Mouse (Mus musculus) embryonic facial prominence, embryonic 11.5 days (tissue): Measurements from ENCODE around the gene Cntrl. TPM values are rescaled to one million over a fixed set of nuclear protein-coding genes. Genes with fewer than 3 reads are reported as not detected.
A peak's percentile ranks its signal among the peaks of the same experiment; 100 is the strongest.

Experiments
- ATAC-seq: fragments of 200-750 bp; cut with Nextera tagmentation; replicated peaks from 2 replicates; pipeline ENCODE4 v1.8.0; 2017; ENCODE audit warnings: low read depth; ENCODE audit not compliant: insufficient number of reproducible peaks, low FRiP score, low TSS enrichment
- DNase-seq: peaks from one replicate; pipeline ENCODE4 v3.0.0-alpha.2; 2015; ENCODE audit warnings: low spot score
- H3K27ac ChIP-seq: fragments of 300-500 bp; sonication (generic); replicated peaks from 2 replicates; pipeline ENCODE4 v1.5.1; 2014; ENCODE audit warnings: mild to moderate bottlenecking, low read depth, low read length, control low read depth
- H3K27me3 ChIP-seq: fragments of 300-500 bp; sonication (generic); 2 replicates; pipeline ENCODE4 v1.6.1; 2014; ENCODE audit warnings: mild to moderate bottlenecking, low read length, moderate library complexity, mixed read lengths; ENCODE audit not compliant: control insufficient read depth, insufficient read depth
- H3K36me3 ChIP-seq: fragments of 300-500 bp; sonication (generic); replicated peaks from 2 replicates; pipeline ENCODE4 v1.6.1; 2014; ENCODE audit warnings: low read depth, mild to moderate bottlenecking, low read length, moderate library complexity, mixed read lengths; ENCODE audit not compliant: control insufficient read depth, insufficient read depth
- H3K4me1 ChIP-seq: fragments of 300-500 bp; sonication (generic); 2 replicates; pipeline ENCODE4 v1.6.1; 2014; ENCODE audit warnings: low read length, mixed read lengths; ENCODE audit not compliant: control insufficient read depth, insufficient read depth
- H3K4me2 ChIP-seq: fragments of 300-500 bp; sonication (generic); 2 replicates; pipeline ENCODE4 v1.6.1; 2014; ENCODE audit warnings: low read depth, mild to moderate bottlenecking, control low read depth, low read length, moderate library complexity
- H3K4me3 ChIP-seq: fragments of 300-500 bp; sonication (generic); 2 replicates; pipeline ENCODE4 v1.5.1; 2014; ENCODE audit warnings: low read depth, low read length, control low read depth
- H3K9ac ChIP-seq: fragments of 300-500 bp; sonication (generic); replicated peaks from 2 replicates; pipeline ENCODE4 v1.6.1; 2014; ENCODE audit warnings: mild to moderate bottlenecking, control low read depth, low read length
- H3K9me3 ChIP-seq: fragments of 300-500 bp; sonication (generic); replicated peaks from 2 replicates; pipeline ENCODE4 v1.6.1; 2016; ENCODE audit warnings: mild to moderate bottlenecking, low read length, inconsistent platforms, mixed read lengths; ENCODE audit not compliant: control insufficient read depth
- WGBS: fragments of 180-500 bp; shearing (Covaris S2); extraction: QIAGEN DNeasy Blood & Tissue Kit; methylation state at CpG from one replicate; pipeline ENCODE4 v1.1.7; 2014; 5-methylcytosine and 5-hydroxymethylcytosine counted together
- polyA plus RNA-seq: library from polyadenylated mRNA; unstranded; fragments of >200 nt; fragmentation: Nextera tagmentation; extraction: Ambion mirVana; gene quantifications from 2 replicates; pipeline ENCODE4 v1.2.1, GENCODE M21; 2014

Cntrl gene
- polyA plus RNA-seq, 1 experiment from 2014 or later, result 32.7 TPM

- Histone ChIP-seq H3K4me1 (no peaks in the 10 kb centered on the region), H3K4me3 (no peak overlapping the region), H3K9ac (no peak overlapping the region), H3K36me3 (no peaks in the 10 kb centered on the region), H3K4me2 (no peak overlapping the region), H3K27ac (no peak overlapping the region), H3K27me3 (no peaks in the 10 kb centered on the region), H3K9me3 (no peaks in the 10 kb centered on the region)
- no peak for ATAC-seq
- no peak for DNase-seq
Observed at GRCm38 (mm10) chr2:35203729-35204128, 94.4 kb downstream of the Cntrl start.

- no peak overlapping the region for H3K9ac ChIP-seq
- H3K4me1 ChIP-seq, result no peaks in the 10 kb centered on the region
- ATAC-seq (no peak), DNase-seq (no peak)
- H3K27me3 ChIP-seq, result no peaks in the 10 kb centered on the region
- no peak overlapping the region for H3K27ac ChIP-seq
- no peaks in the 10 kb centered on the region for H3K9me3 ChIP-seq
- no peak overlapping the region for H3K4me3 ChIP-seq
- 80% methylated on average over 3 of the region's 3 CpGs for WGBS
- H3K4me2 ChIP-seq, result no peak overlapping the region
- no peaks in the 10 kb centered on the region for H3K36me3 ChIP-seq
Observed at GRCm38 (mm10) chr2:35206761-35207160, 97.5 kb downstream of the Cntrl start.

- H3K36me3 ChIP-seq, result no peaks in the 10 kb centered on the region
- H3K4me2 ChIP-seq, result no peak overlapping the region
- no peaks in the 10 kb centered on the region for H3K9me3 ChIP-seq
- no peak for DNase-seq
- ATAC-seq, result no peak
- no peak overlapping the region for H3K4me3 ChIP-seq
- H3K27me3 ChIP-seq, result no peaks in the 10 kb centered on the region
- H3K27ac ChIP-seq, result no peak overlapping the region
- no peaks in the 10 kb centered on the region for H3K4me1 ChIP-seq
- WGBS, result 79% methylated on average over 3 of the region's 3 CpGs
- no peak overlapping the region for H3K9ac ChIP-seq
Observed at GRCm38 (mm10) chr2:35208054-35208453, 98.8 kb downstream of the Cntrl start.

GRCm38 (mm10) chr2:35208931-35209665, 99.8 kb downstream of the Cntrl start:
- H3K4me2 ChIP-seq, result no peak overlapping the region
- 71% methylated on average over 8 of the region's 8 CpGs for WGBS
- no peak for DNase-seq
- no peaks in the 10 kb centered on the region for H3K36me3 ChIP-seq
- no peaks in the 10 kb centered on the region for H3K4me1 ChIP-seq
- no peaks in the 10 kb centered on the region for H3K27me3 ChIP-seq
- H3K27ac ChIP-seq, result no peak overlapping the region
- no peaks in the 10 kb centered on the region for H3K9me3 ChIP-seq
- ATAC-seq, result no peak
- H3K4me3 ChIP-seq, result no peak overlapping the region
- H3K9ac ChIP-seq, result no peak overlapping the region

- no peak for ATAC-seq
Observed at GRCm38 (mm10) chr2:35211681-35212080, 102.4 kb downstream of the Cntrl start.

GRCm38 (mm10) chr2:35213345-35213910, 104.1 kb downstream of the Cntrl start:
- Histone ChIP-seq H3K9ac (no peak overlapping the region), H3K27ac (no peak overlapping the region), H3K9me3 (no peaks in the 10 kb centered on the region), H3K36me3 (no peaks in the 10 kb centered on the region), H3K4me2 (no peak overlapping the region), H3K4me3 (no peak overlapping the region), H3K27me3 (no peaks in the 10 kb centered on the region), H3K4me1 (no peaks in the 10 kb centered on the region; the same call in none of the 2 replicates)
- WGBS, result 79% methylated on average over 12 of the region's 12 CpGs
- DNase-seq (no peak), ATAC-seq (no peak)

More at GRCm38 (mm10) chr2:35211681-35212080, 102.4 kb downstream of the Cntrl start:
- H3K27ac ChIP-seq, result no peak overlapping the region
- no peaks in the 10 kb centered on the region for H3K9me3 ChIP-seq
- no peak overlapping the region for H3K4me3 ChIP-seq
- 78% methylated on average over 3 of the region's 3 CpGs for WGBS
- H3K4me1 ChIP-seq, result no peaks in the 10 kb centered on the region; the same call in none of the 2 replicates
- no peaks in the 10 kb centered on the region for H3K36me3 ChIP-seq
- H3K4me2 ChIP-seq, result no peak overlapping the region
- no peaks in the 10 kb centered on the region for H3K27me3 ChIP-seq
- no peak overlapping the region for H3K9ac ChIP-seq
- no peak for DNase-seq

- no peaks in the 10 kb centered on the region for H3K27me3 ChIP-seq
- no peaks in the 10 kb centered on the region for H3K36me3 ChIP-seq
- 0 out of 2 replicates have a peak overlapping the region, but pooled peaks have one; percentile 13 for H3K27ac ChIP-seq
- H3K9ac ChIP-seq, result no peak overlapping the region
- H3K4me2 ChIP-seq, result no peak overlapping the region
- no peaks in the 10 kb centered on the region for H3K9me3 ChIP-seq
- 5% methylated on average over 12 of the region's 12 CpGs for WGBS
- ATAC-seq (peak; percentile 90; the same call in 1 of the 2 replicates), DNase-seq (peak; percentile 92)
- no peak overlapping the region for H3K4me3 ChIP-seq
- H3K4me1 ChIP-seq, result no peaks in the 10 kb centered on the region; the same call in none of the 2 replicates
Observed at GRCm38 (mm10) chr2:35214881-35215358, 105.6 kb downstream of the Cntrl start.

GRCm38 (mm10) chr2:35215363-35215762, 106.1 kb downstream of the Cntrl start:
- H3K36me3 ChIP-seq, result no peaks in the 10 kb centered on the region
- H3K27ac ChIP-seq, result 0 out of 2 replicates have a peak overlapping the region, but pooled peaks have one; percentile 13
- no peak overlapping the region for H3K4me3 ChIP-seq
- no peaks in the 10 kb centered on the region for H3K9me3 ChIP-seq
- H3K27me3 ChIP-seq, result no peaks in the 10 kb centered on the region
- no peaks in the 10 kb centered on the region; the same call in none of the 2 replicates for H3K4me1 ChIP-seq
- H3K9ac ChIP-seq, result no peak overlapping the region
- H3K4me2 ChIP-seq, result no peak overlapping the region
- 0 out of 2 replicates have a peak, but pooled peaks have one; percentile 63 for ATAC-seq
- 52% methylated on average over 14 of the region's 14 CpGs for WGBS
- peak; percentile 46 for DNase-seq
